Mouse (Mus musculus) gastrocnemius, adult 8-10 months (tissue): ENCODE results near the gene Smg1. TPM values are rescaled to one million over a fixed set of nuclear protein-coding genes. Genes with fewer than 3 reads are reported as not detected.

Source experiments
- DNase-seq, 2 experiments: peaks; one replicate each; pipeline ENCODE4 v3.0.0; 2022; ENCODE audit warnings: low spot score in 2 of 2
- total RNA-seq, 4 experiments: library from RNA; stranded (reverse); gene quantifications; 2 replicates each; pipeline ENCODE4 v1.2.4; 2022

Smg1 gene
- total RNA-seq, 4 experiments from 2014 or later, result 21.4 to 34.1 (median 25.4) TPM

GRCm38 (mm10) chr7:118107671-118108070 lies 135.8 kb downstream of the Smg1 start:
- DNase-seq, result no peak

- no peak for DNase-seq
Observed at GRCm38 (mm10) chr7:118104458-118105052, 138.9 kb downstream of the Smg1 start.

GRCm38 (mm10) chr7:118103462-118104379 lies 139.7 kb downstream of the Smg1 start:
- DNase-seq, result no peak

GRCm38 (mm10) chr7:118102678-118103461 lies 140.6 kb downstream of the Smg1 start:
- no peak for DNase-seq

GRCm38 (mm10) chr7:118102231-118102630 lies 141.2 kb downstream of the Smg1 start:
- no peak for DNase-seq

- DNase-seq, result no peak
Observed at GRCm38 (mm10) chr7:118097615-118098014, 145.9 kb downstream of the Smg1 start.

Other genes with a start within 250 kb of the Smg1 start
- gene Rps15a, start 127.5 kb downstream of the Smg1 start, total RNA-seq, result 100 to 1,000 TPM; 380 to 543 (median 432) TPM
- 10 to 100 TPM in 1 of 4 experiments, 1 to 10 TPM in 3; 7.1 to 10.1 (median 8.3) TPM for gene Arl6ip1, start 114.0 kb downstream of the Smg1 start, total RNA-seq
- under 1 TPM in 2 of 4 experiments, not detected in 2; 0.12 to 0.72 TPM for gene Syt17, start 204.6 kb upstream of the Smg1 start, total RNA-seq
- 1 to 10 TPM; 4.4 to 6.9 (median 4.9) TPM for gene Itpripl2, start 248.3 kb upstream of the Smg1 start, total RNA-seq